Mouse (Mus musculus) neural tube, embryonic 14.5 days (tissue): ENCODE data around the gene Cd24a. TPM values are rescaled to one million over a fixed set of nuclear protein-coding genes. Genes with fewer than 3 reads are reported as not detected.
A peak's percentile ranks its signal among the peaks of the same experiment; 100 is the strongest.

Source experiments
- ATAC-seq: fragments of 200-750 bp; cut with Nextera tagmentation; 2 replicates; pipeline ENCODE4 v1.8.0; 2017; ENCODE audit warnings: low read depth, mild to moderate bottlenecking, moderate TSS enrichment, moderate library complexity
- H3K27ac ChIP-seq: fragments of 300-500 bp; sonication (generic); 2 replicates; pipeline ENCODE4 v1.5.1; 2014; ENCODE audit warnings: low read depth, mild to moderate bottlenecking, control low read depth, low read length, moderate library complexity, mixed read lengths
- H3K27me3 ChIP-seq: fragments of 300-500 bp; sonication (generic); 2 replicates; pipeline ENCODE4 v1.6.1; 2014; ENCODE audit warnings: low read length; ENCODE audit not compliant: control insufficient read depth, insufficient read depth
- H3K36me3 ChIP-seq: fragments of 300-500 bp; sonication (generic); 2 replicates; pipeline ENCODE4 v1.6.1; 2014; ENCODE audit warnings: low read length, mixed read lengths; ENCODE audit not compliant: control insufficient read depth, insufficient read depth
- H3K4me1 ChIP-seq: fragments of 300-500 bp; sonication (generic); 2 replicates; pipeline ENCODE4 v1.6.1; 2014; ENCODE audit warnings: low read length; ENCODE audit not compliant: control insufficient read depth, insufficient read depth
- H3K4me2 ChIP-seq: fragments of 300-500 bp; sonication (generic); 2 replicates; pipeline ENCODE4 v1.6.1; 2014; ENCODE audit warnings: mild to moderate bottlenecking, low read depth, low read length, control low read depth
- H3K4me3 ChIP-seq: fragments of 300-500 bp; sonication (generic); 2 replicates; pipeline ENCODE4 v1.5.1; 2014; ENCODE audit warnings: low read depth, low read length, control low read depth, mixed read lengths
- H3K9ac ChIP-seq: fragments of 300-500 bp; sonication (generic); replicated peaks from 2 replicates; pipeline ENCODE4 v1.6.1; 2014; ENCODE audit warnings: low read depth, mild to moderate bottlenecking, control low read depth, low read length, mixed read lengths
- H3K9me3 ChIP-seq: fragments of 300-500 bp; sonication (generic); 2 replicates; pipeline ENCODE4 v1.6.1; 2016; ENCODE audit warnings: low read length; ENCODE audit not compliant: control insufficient read depth
- WGBS: fragments of 180-500 bp; shearing (Covaris S2); extraction: QIAGEN DNeasy Blood & Tissue Kit; methylation state at CpG from one replicate; pipeline ENCODE4 v1.1.7; 2014; 5-methylcytosine and 5-hydroxymethylcytosine counted together
- polyA plus RNA-seq: library from polyadenylated mRNA; unstranded; fragments of >200 nt; fragmentation: Nextera tagmentation; extraction: Ambion mirVana; gene quantifications from 2 replicates; pipeline ENCODE4 v1.2.1, GENCODE M21; 2014

Gene Cd24a
- polyA plus RNA-seq, 1 experiment from 2014 or later = 1,170 TPM

DNA sequence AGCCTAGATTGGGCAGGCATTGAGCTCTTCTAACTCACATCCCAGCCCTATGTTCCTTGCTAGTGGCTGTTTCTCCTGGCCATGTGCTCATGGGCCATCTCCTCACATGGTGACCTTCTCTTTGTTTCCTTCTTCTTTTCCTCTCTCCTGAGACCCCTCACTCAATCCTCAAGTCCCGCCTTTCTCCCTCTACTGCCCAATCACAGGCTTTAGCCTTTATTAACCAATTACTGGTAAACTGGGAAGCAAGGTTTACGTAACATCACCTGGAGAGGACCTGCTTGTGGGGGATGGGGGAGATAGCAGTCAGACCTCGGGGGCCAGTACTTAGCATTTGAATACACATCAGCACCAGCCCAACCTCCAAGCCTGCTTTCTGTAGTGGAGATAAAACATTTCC lies 26.7 kb upstream of the Cd24a start:
- H3K27ac ChIP-seq = no peak overlapping the region
- WGBS = 28% methylated on average over 3 of the region's 3 CpGs

GRCm38 (mm10) chr10:43557630-43558165 lies 20.4 kb upstream of the Cd24a start:
- ATAC-seq = no peak

More for the DNA sequence above, 26.7 kb upstream of the Cd24a start:
- Histone ChIP-seq H3K9ac (no peak overlapping the region), H3K4me1 (no peaks in the 10 kb centered on the region), H3K4me2 (no peak overlapping the region), H3K9me3 (no peaks in the 10 kb centered on the region), H3K27me3 (no peaks in the 10 kb centered on the region), H3K36me3 (no peaks in the 10 kb centered on the region), H3K4me3 (no peak overlapping the region)
- ATAC-seq = peak; percentile 75

GRCm38 (mm10) chr10:43559313-43559712 lies 18.8 kb upstream of the Cd24a start:
- H3K4me3 ChIP-seq = no peak overlapping the region
- 84% methylated on average over 11 of the region's 11 CpGs for WGBS

More at GRCm38 (mm10) chr10:43557630-43558165, 20.4 kb upstream of the Cd24a start:
- no peaks in the 10 kb centered on the region for H3K4me1 ChIP-seq
- 93% methylated on average over 5 of the region's 5 CpGs for WGBS
- no peak overlapping the region for H3K27ac ChIP-seq
- no peak overlapping the region for H3K4me3 ChIP-seq
- no peaks in the 10 kb centered on the region for H3K9me3 ChIP-seq
- no peaks in the 10 kb centered on the region for H3K27me3 ChIP-seq
- no peaks in the 10 kb centered on the region for H3K36me3 ChIP-seq
- H3K4me2 ChIP-seq = no peak overlapping the region
- no peak overlapping the region for H3K9ac ChIP-seq

DNA sequence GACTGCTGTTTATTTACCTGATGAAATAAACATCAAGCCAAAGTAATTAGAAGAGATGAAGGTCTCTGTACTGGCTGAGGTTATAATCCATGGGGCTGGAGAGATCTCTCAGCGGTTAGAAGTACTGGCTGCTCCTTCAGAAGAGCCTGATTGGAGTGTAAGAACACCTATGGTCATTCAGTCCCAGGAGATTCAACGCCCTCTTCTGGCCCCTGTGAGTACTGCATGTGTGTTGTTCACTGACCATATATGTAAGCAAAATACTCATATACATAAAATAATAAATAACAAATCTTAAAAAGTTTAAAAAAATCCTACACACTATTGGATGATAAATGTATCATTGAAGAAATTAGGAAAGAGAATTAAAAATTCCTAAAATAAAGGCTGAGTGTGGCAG lies 17.3 kb upstream of the Cd24a start:
- H3K36me3 ChIP-seq = no peaks in the 10 kb centered on the region
- H3K9me3 ChIP-seq = no peaks in the 10 kb centered on the region
- H3K27me3 ChIP-seq = no peaks in the 10 kb centered on the region
- no peak for ATAC-seq
- WGBS = 41% methylated on average over 2 of the region's 2 CpGs
- H3K4me2 ChIP-seq = no peak overlapping the region
- no peak overlapping the region for H3K27ac ChIP-seq
- H3K4me3 ChIP-seq = no peak overlapping the region
- no peaks in the 10 kb centered on the region for H3K4me1 ChIP-seq
- H3K9ac ChIP-seq = no peak overlapping the region

More at GRCm38 (mm10) chr10:43559313-43559712, 18.8 kb upstream of the Cd24a start:
- Histone ChIP-seq H3K9ac (no peak overlapping the region), H3K9me3 (no peaks in the 10 kb centered on the region), H3K4me2 (no peak overlapping the region), H3K27me3 (no peaks in the 10 kb centered on the region), H3K27ac (no peak overlapping the region), H3K4me1 (no peaks in the 10 kb centered on the region), H3K36me3 (no peaks in the 10 kb centered on the region)
- no peak for ATAC-seq

GRCm38 (mm10) chr10:43561311-43561710 lies 16.8 kb upstream of the Cd24a start:
- Histone ChIP-seq H3K36me3 (no peaks in the 10 kb centered on the region), H3K9me3 (no peaks in the 10 kb centered on the region), H3K4me1 (no peaks in the 10 kb centered on the region), H3K9ac (no peak overlapping the region), H3K27ac (no peak overlapping the region), H3K4me2 (no peak overlapping the region), H3K4me3 (no peak overlapping the region), H3K27me3 (no peaks in the 10 kb centered on the region)
- no peak for ATAC-seq
- WGBS = 91% methylated on average over 2 of the region's 2 CpGs

- no peak overlapping the region for H3K9ac ChIP-seq
- no peak overlapping the region for H3K27ac ChIP-seq
- H3K4me3 ChIP-seq = no peak overlapping the region
- H3K27me3 ChIP-seq = no peaks in the 10 kb centered on the region
- no peaks in the 10 kb centered on the region for H3K9me3 ChIP-seq
- WGBS = 76% methylated on average over 2 of the region's 2 CpGs
- no peak overlapping the region for H3K4me2 ChIP-seq
- H3K4me1 ChIP-seq = peaks cover 6% of the 10 kb centered on the region; the same call in 1 of the 2 replicates
- no peak for ATAC-seq
- H3K36me3 ChIP-seq = no peaks in the 10 kb centered on the region
Observed at GRCm38 (mm10) chr10:43574352-43574751, 3.7 kb upstream of the Cd24a start.

DNA sequence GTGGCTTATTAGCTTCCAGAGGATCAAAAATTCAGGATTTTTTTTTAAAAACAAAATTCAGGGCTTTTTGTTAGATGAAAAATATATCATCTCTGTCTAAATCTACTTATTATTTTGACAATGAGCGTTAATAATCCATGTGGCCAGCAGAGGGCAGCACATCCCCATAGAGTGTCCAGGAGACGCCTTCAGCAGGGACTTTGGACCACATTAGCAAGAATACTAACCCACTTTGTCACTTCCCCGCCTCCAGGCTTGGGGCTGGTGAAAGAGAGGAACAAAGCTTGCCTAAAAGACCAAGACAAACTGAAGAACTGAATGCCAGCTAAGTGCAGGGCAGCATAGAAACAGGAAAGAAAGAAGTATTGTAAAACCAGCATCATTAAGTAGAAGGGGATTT lies 3.1 kb upstream of the Cd24a start:
- no peak overlapping the region for H3K27ac ChIP-seq
- no peaks in the 10 kb centered on the region for H3K27me3 ChIP-seq
- H3K4me3 ChIP-seq = no peak overlapping the region
- H3K36me3 ChIP-seq = no peaks in the 10 kb centered on the region
- no peak overlapping the region for H3K4me2 ChIP-seq
- no peak overlapping the region for H3K9ac ChIP-seq
- no peaks in the 10 kb centered on the region for H3K9me3 ChIP-seq
- H3K4me1 ChIP-seq = peaks cover 6% of the 10 kb centered on the region; the same call in 1 of the 2 replicates
- 3% methylated on average over 3 of the region's 3 CpGs for WGBS
- ATAC-seq = no peak

GRCm38 (mm10) chr10:43577299-43577996 lies 636 bp upstream of the Cd24a start:
- Histone ChIP-seq H3K4me3 (peak overlapping the region; percentile 71), H3K27me3 (no peaks in the 10 kb centered on the region), H3K9ac (no peak overlapping the region; the same call in 1 of the 2 replicates), H3K4me1 (peaks cover 6% of the 10 kb centered on the region; the same call in 1 of the 2 replicates), H3K9me3 (no peaks in the 10 kb centered on the region), H3K36me3 (no peaks in the 10 kb centered on the region; the same call in 1 of the 2 replicates), H3K4me2 (peak overlapping the region; percentile 84), H3K27ac (no peak overlapping the region)
- ATAC-seq = no peak
- 13% methylated on average over 19 of the region's 19 CpGs for WGBS

GRCm38 (mm10) chr10:43578366-43578753 lies 276 bp downstream of the Cd24a start:
- Histone ChIP-seq H3K4me2 (peak overlapping the region; percentile 84), H3K36me3 (peaks cover 5% of the 10 kb centered on the region; the same call in 1 of the 2 replicates), H3K27ac (peak overlapping the region; percentile 99), H3K9ac (peak overlapping the region; percentile 98), H3K4me1 (peaks cover 8% of the 10 kb centered on the region; the same call in 1 of the 2 replicates), H3K9me3 (no peaks in the 10 kb centered on the region), H3K27me3 (no peaks in the 10 kb centered on the region), H3K4me3 (peak overlapping the region; percentile 71)
- peak; percentile 57 for ATAC-seq
- WGBS = under 1% methylated on average over 32 of the region's 32 CpGs
